Mouse (Mus musculus): ENCODE data around the gene Negr1. TPM values are rescaled to one million over a fixed set of nuclear protein-coding genes. Genes with fewer than 3 reads are reported as not detected.

The Negr1 gene
- polyA plus RNA-seq, 1 experiment from 2014 or later: 6.0 TPM

GRCm38 (mm10) chr3:157115105-157115760, 553.6 kb downstream of the Negr1 start:
- H3K27me3 ChIP-seq (replicated peaks; ENCODE audit: control insufficient read depth, insufficient read depth, low read length): no peaks in the 10 kb centered on the region
- no peak overlapping the region for H3K4me2 ChIP-seq (ENCODE audit: low read length)
- no peaks in the 10 kb centered on the region for H3K36me3 ChIP-seq (ENCODE audit: control insufficient read depth, insufficient read depth, low read length)
- no peak overlapping the region for H3K27ac ChIP-seq (ENCODE audit: low read depth)
- H3K4me3 ChIP-seq (ENCODE audit: low read depth, low read length): no peak overlapping the region
- no peak for ATAC-seq (replicated peaks; ENCODE audit: low FRiP score, low TSS enrichment, low read depth)
- no peaks in the 10 kb centered on the region for H3K4me1 ChIP-seq (replicated peaks; ENCODE audit: control insufficient read depth, insufficient read depth, low read length)
- 35% methylated on average over 5 of the region's 5 CpGs for WGBS
- no peak for DNase-seq (ENCODE audit: low spot score)
- H3K9ac ChIP-seq (ENCODE audit: low read length): no peak overlapping the region
- no peaks in the 10 kb centered on the region for H3K9me3 ChIP-seq (ENCODE audit: control insufficient read depth, low read length)

- H3K4me3 ChIP-seq (ENCODE audit: low read depth, low read length): no peak overlapping the region
- H3K27me3 ChIP-seq (replicated peaks; ENCODE audit: control insufficient read depth, insufficient read depth, low read length): no peaks in the 10 kb centered on the region
- no peaks in the 10 kb centered on the region for H3K4me1 ChIP-seq (replicated peaks; ENCODE audit: control insufficient read depth, insufficient read depth, low read length)
- H3K9me3 ChIP-seq (ENCODE audit: control insufficient read depth, low read length): no peaks in the 10 kb centered on the region
- H3K9ac ChIP-seq (ENCODE audit: low read length): no peak overlapping the region
- no peak overlapping the region for H3K4me2 ChIP-seq (ENCODE audit: low read length)
- DNase-seq (ENCODE audit: low spot score) (no peak), ATAC-seq (replicated peaks; ENCODE audit: low FRiP score, low TSS enrichment, low read depth) (no peak)
- no peaks in the 10 kb centered on the region for H3K36me3 ChIP-seq (ENCODE audit: control insufficient read depth, insufficient read depth, low read length)
- 93% methylated on average over 1 of the region's 1 CpGs for WGBS
- H3K27ac ChIP-seq (ENCODE audit: low read depth): no peak overlapping the region
Observed at GRCm38 (mm10) chr3:157116024-157116423, 554.4 kb downstream of the Negr1 start.

GRCm38 (mm10) chr3:157119916-157120315, 558.3 kb downstream of the Negr1 start:
- 60% methylated on average over 2 of the region's 2 CpGs for WGBS
- no peaks in the 10 kb centered on the region for H3K36me3 ChIP-seq (ENCODE audit: control insufficient read depth, insufficient read depth, low read length)
- no peak for ATAC-seq (replicated peaks; ENCODE audit: low FRiP score, low TSS enrichment, low read depth)
- no peak overlapping the region for H3K4me3 ChIP-seq (ENCODE audit: low read depth, low read length)
- no peak for DNase-seq (ENCODE audit: low spot score)
- H3K27ac ChIP-seq (ENCODE audit: low read depth): no peak overlapping the region
- H3K4me1 ChIP-seq (replicated peaks; ENCODE audit: control insufficient read depth, insufficient read depth, low read length): no peaks in the 10 kb centered on the region
- no peak overlapping the region for H3K4me2 ChIP-seq (ENCODE audit: low read length)
- no peaks in the 10 kb centered on the region for H3K9me3 ChIP-seq (ENCODE audit: control insufficient read depth, low read length)
- H3K27me3 ChIP-seq (replicated peaks; ENCODE audit: control insufficient read depth, insufficient read depth, low read length): no peaks in the 10 kb centered on the region
- H3K9ac ChIP-seq (ENCODE audit: low read length): no peak overlapping the region

- no peaks in the 10 kb centered on the region for H3K4me1 ChIP-seq (replicated peaks; ENCODE audit: control insufficient read depth, insufficient read depth, low read length)
- H3K9me3 ChIP-seq (ENCODE audit: control insufficient read depth, low read length): no peaks in the 10 kb centered on the region
- H3K27ac ChIP-seq (ENCODE audit: low read depth): no peak overlapping the region
- no peak overlapping the region for H3K4me3 ChIP-seq (ENCODE audit: low read depth, low read length)
- no peak overlapping the region for H3K9ac ChIP-seq (ENCODE audit: low read length)
- no peaks in the 10 kb centered on the region for H3K27me3 ChIP-seq (replicated peaks; ENCODE audit: control insufficient read depth, insufficient read depth, low read length)
- no peaks in the 10 kb centered on the region for H3K36me3 ChIP-seq (ENCODE audit: control insufficient read depth, insufficient read depth, low read length)
- no peak overlapping the region for H3K4me2 ChIP-seq (ENCODE audit: low read length)
- ATAC-seq (replicated peaks; ENCODE audit: low FRiP score, low TSS enrichment, low read depth) (no peak), DNase-seq (ENCODE audit: low spot score) (no peak)
- 86% methylated on average over 14 of the region's 14 CpGs for WGBS
Observed at GRCm38 (mm10) chr3:157146124-157146855, 584.7 kb downstream of the Negr1 start.

GRCm38 (mm10) chr3:157154902-157155301, 593.3 kb downstream of the Negr1 start:
- H3K4me1 ChIP-seq (replicated peaks; ENCODE audit: control insufficient read depth, insufficient read depth, low read length): no peaks in the 10 kb centered on the region
- H3K27ac ChIP-seq (ENCODE audit: low read depth): no peak overlapping the region
- DNase-seq (ENCODE audit: low spot score) (no peak), ATAC-seq (replicated peaks; ENCODE audit: low FRiP score, low TSS enrichment, low read depth) (no peak)
- no peaks in the 10 kb centered on the region for H3K27me3 ChIP-seq (replicated peaks; ENCODE audit: control insufficient read depth, insufficient read depth, low read length)
- no peak overlapping the region for H3K4me3 ChIP-seq (ENCODE audit: low read depth, low read length)
- H3K4me2 ChIP-seq (ENCODE audit: low read length): no peak overlapping the region
- 85% methylated on average over 3 of the region's 3 CpGs for WGBS
- H3K9ac ChIP-seq (ENCODE audit: low read length): no peak overlapping the region
- H3K36me3 ChIP-seq (ENCODE audit: control insufficient read depth, insufficient read depth, low read length): no peaks in the 10 kb centered on the region
- H3K9me3 ChIP-seq (ENCODE audit: control insufficient read depth, low read length): no peaks in the 10 kb centered on the region

GRCm38 (mm10) chr3:157155513-157155912, 593.9 kb downstream of the Negr1 start:
- Histone ChIP-seq H3K27ac (ENCODE audit: low read depth) (no peak overlapping the region), H3K9ac (ENCODE audit: low read length) (no peak overlapping the region), H3K27me3 (replicated peaks; ENCODE audit: control insufficient read depth, insufficient read depth, low read length) (no peaks in the 10 kb centered on the region), H3K4me2 (ENCODE audit: low read length) (no peak overlapping the region), H3K4me1 (replicated peaks; ENCODE audit: control insufficient read depth, insufficient read depth, low read length) (no peaks in the 10 kb centered on the region), H3K9me3 (ENCODE audit: control insufficient read depth, low read length) (no peaks in the 10 kb centered on the region), H3K4me3 (ENCODE audit: low read depth, low read length) (no peak overlapping the region), H3K36me3 (ENCODE audit: control insufficient read depth, insufficient read depth, low read length) (no peaks in the 10 kb centered on the region)
- no peak for ATAC-seq (replicated peaks; ENCODE audit: low FRiP score, low TSS enrichment, low read depth)
- DNase-seq (ENCODE audit: low spot score): no peak

GRCm38 (mm10) chr3:157164840-157165595, 603.4 kb downstream of the Negr1 start:
- H3K4me1 ChIP-seq (replicated peaks; ENCODE audit: control insufficient read depth, insufficient read depth, low read length): no peaks in the 10 kb centered on the region
- WGBS: 95% methylated on average over 3 of the region's 3 CpGs
- no peaks in the 10 kb centered on the region for H3K36me3 ChIP-seq (ENCODE audit: control insufficient read depth, insufficient read depth, low read length)
- no peak for ATAC-seq (replicated peaks; ENCODE audit: low FRiP score, low TSS enrichment, low read depth)
- H3K4me2 ChIP-seq (ENCODE audit: low read length): no peak overlapping the region
- no peak overlapping the region for H3K4me3 ChIP-seq (ENCODE audit: low read depth, low read length)
- no peaks in the 10 kb centered on the region for H3K27me3 ChIP-seq (replicated peaks; ENCODE audit: control insufficient read depth, insufficient read depth, low read length)
- no peak overlapping the region for H3K27ac ChIP-seq (ENCODE audit: low read depth)
- H3K9ac ChIP-seq (ENCODE audit: low read length): no peak overlapping the region
- H3K9me3 ChIP-seq (ENCODE audit: control insufficient read depth, low read length): no peaks in the 10 kb centered on the region
- DNase-seq (ENCODE audit: low spot score): no peak

GRCm38 (mm10) chr3:157181975-157182374, 620.4 kb downstream of the Negr1 start:
- WGBS: 85% methylated on average over 2 of the region's 2 CpGs
- Histone ChIP-seq H3K27ac (ENCODE audit: low read depth) (no peak overlapping the region), H3K4me1 (replicated peaks; ENCODE audit: control insufficient read depth, insufficient read depth, low read length) (no peaks in the 10 kb centered on the region), H3K4me2 (ENCODE audit: low read length) (no peak overlapping the region), H3K27me3 (replicated peaks; ENCODE audit: control insufficient read depth, insufficient read depth, low read length) (no peaks in the 10 kb centered on the region), H3K9me3 (ENCODE audit: control insufficient read depth, low read length) (no peaks in the 10 kb centered on the region), H3K9ac (ENCODE audit: low read length) (no peak overlapping the region), H3K36me3 (ENCODE audit: control insufficient read depth, insufficient read depth, low read length) (no peaks in the 10 kb centered on the region), H3K4me3 (ENCODE audit: low read depth, low read length) (no peak overlapping the region)
- no peak for DNase-seq (ENCODE audit: low spot score)
- no peak for ATAC-seq (replicated peaks; ENCODE audit: low FRiP score, low TSS enrichment, low read depth)

All from intestine, embryonic 14.5 days (tissue).